Mouse (Mus musculus): ENCODE measurements at regions not wholly inside any gene's neighbourhood (a gene's known extent, or its start where the extent isn't known, plus 50 kb on each side); places are given as distances from the start of the nearest gene placed in this dataset.

GRCm38 (mm10) chr13:32481444-32482058, 143.0 kb upstream of the Gmds start:
- H3K9ac ChIP-seq (replicated peaks) = no peak overlapping the region
- no peaks in the 10 kb centered on the region for H3K9me3 ChIP-seq
- no peaks in the 10 kb centered on the region for H3K4me1 ChIP-seq
- H3K27me3 ChIP-seq = no peaks in the 10 kb centered on the region
- WGBS = 83% methylated on average over 8 of the region's 8 CpGs
- no peak for ATAC-seq (ENCODE audit: low FRiP score, low read depth)
- no peak overlapping the region for H3K4me3 ChIP-seq
- H3K36me3 ChIP-seq = no peaks in the 10 kb centered on the region
- H3K4me2 ChIP-seq (replicated peaks) = no peak overlapping the region
- no peak overlapping the region for H3K27ac ChIP-seq (replicated peaks)

- Histone ChIP-seq H3K27ac (replicated peaks) (no peak overlapping the region), H3K9me3 (no peaks in the 10 kb centered on the region), H3K27me3 (no peaks in the 10 kb centered on the region), H3K4me3 (no peak overlapping the region), H3K4me1 (no peaks in the 10 kb centered on the region), H3K36me3 (no peaks in the 10 kb centered on the region), H3K9ac (replicated peaks) (no peak overlapping the region), H3K4me2 (replicated peaks) (no peak overlapping the region)
- no peak for ATAC-seq (ENCODE audit: low FRiP score, low read depth)
- WGBS = 32% methylated on average over 4 of the region's 4 CpGs
Measured at GRCm38 (mm10) chr13:32480029-32480428, 141.5 kb upstream of the Gmds start.

- Histone ChIP-seq H3K36me3 (no peaks in the 10 kb centered on the region), H3K4me2 (replicated peaks) (no peak overlapping the region), H3K9me3 (no peaks in the 10 kb centered on the region), H3K27me3 (no peaks in the 10 kb centered on the region), H3K9ac (replicated peaks) (no peak overlapping the region), H3K4me1 (0 out of 2 replicates have a peak, but pooled peaks cover under 1% of the 10 kb centered on the region), H3K4me3 (no peak overlapping the region), H3K27ac (replicated peaks) (no peak overlapping the region)
- WGBS = 85% methylated on average over 8 of the region's 8 CpGs
- no peak for ATAC-seq (ENCODE audit: low FRiP score, low read depth)
Measured at GRCm38 (mm10) chr13:32479118-32479818, 140.7 kb upstream of the Gmds start.

GRCm38 (mm10) chr13:32465787-32466186, 127.2 kb upstream of the Gmds start:
- H3K4me2 ChIP-seq (replicated peaks) = no peak overlapping the region
- no peaks in the 10 kb centered on the region for H3K27me3 ChIP-seq
- no peak overlapping the region for H3K9ac ChIP-seq (replicated peaks)
- no peak overlapping the region for H3K27ac ChIP-seq (replicated peaks)
- H3K4me1 ChIP-seq = 0 out of 2 replicates have a peak, but pooled peaks cover 2% of the 10 kb centered on the region
- no peaks in the 10 kb centered on the region for H3K36me3 ChIP-seq
- WGBS = 46% methylated on average over 5 of the region's 5 CpGs
- no peaks in the 10 kb centered on the region for H3K9me3 ChIP-seq
- no peak for ATAC-seq (ENCODE audit: low FRiP score, low read depth)
- no peak overlapping the region for H3K4me3 ChIP-seq

- no peak overlapping the region for H3K27ac ChIP-seq (replicated peaks)
- no peak for ATAC-seq (ENCODE audit: low FRiP score, low read depth)
- 91% methylated on average over 6 of the region's 6 CpGs for WGBS
- no peaks in the 10 kb centered on the region for H3K27me3 ChIP-seq
- no peaks in the 10 kb centered on the region for H3K9me3 ChIP-seq
- 0 out of 2 replicates have a peak, but pooled peaks cover 2% of the 10 kb centered on the region for H3K4me1 ChIP-seq
- no peak overlapping the region for H3K4me2 ChIP-seq (replicated peaks)
- H3K36me3 ChIP-seq = no peaks in the 10 kb centered on the region
- H3K4me3 ChIP-seq = no peak overlapping the region
- no peak overlapping the region for H3K9ac ChIP-seq (replicated peaks)
Measured at GRCm38 (mm10) chr13:32465041-32465682, 126.6 kb upstream of the Gmds start.

- Histone ChIP-seq H3K9ac (replicated peaks) (no peak overlapping the region), H3K4me2 (replicated peaks) (no peak overlapping the region), H3K4me1 (no peaks in the 10 kb centered on the region), H3K4me3 (no peak overlapping the region), H3K36me3 (no peaks in the 10 kb centered on the region), H3K27ac (replicated peaks) (no peak overlapping the region), H3K9me3 (no peaks in the 10 kb centered on the region), H3K27me3 (no peaks in the 10 kb centered on the region)
- WGBS = 83% methylated on average over 11 of the region's 11 CpGs
- no peak for ATAC-seq (ENCODE audit: low FRiP score, low read depth)
Measured at GRCm38 (mm10) chr13:32454419-32455146, 116.0 kb upstream of the Gmds start.

GRCm38 (mm10) chr13:32449710-32450417, 111.3 kb upstream of the Gmds start:
- no peaks in the 10 kb centered on the region for H3K9me3 ChIP-seq
- ATAC-seq (ENCODE audit: low FRiP score, low read depth) = no peak
- no peak overlapping the region for H3K4me2 ChIP-seq (replicated peaks)
- H3K27ac ChIP-seq (replicated peaks) = no peak overlapping the region
- no peaks in the 10 kb centered on the region for H3K27me3 ChIP-seq
- H3K4me3 ChIP-seq = no peak overlapping the region
- no peaks in the 10 kb centered on the region for H3K36me3 ChIP-seq
- no peak overlapping the region for H3K9ac ChIP-seq (replicated peaks)
- no peaks in the 10 kb centered on the region for H3K4me1 ChIP-seq
- 79% methylated on average over 8 of the region's 8 CpGs for whole genome bisulfite sequencing

GRCm38 (mm10) chr13:32444531-32444930, 106.0 kb upstream of the Gmds start:
- 69% methylated on average over 3 of the region's 3 CpGs for WGBS
- no peak overlapping the region for H3K27ac ChIP-seq (replicated peaks)
- no peak overlapping the region for H3K4me3 ChIP-seq
- H3K9ac ChIP-seq (replicated peaks) = no peak overlapping the region
- H3K36me3 ChIP-seq = no peaks in the 10 kb centered on the region
- H3K4me1 ChIP-seq = no peaks in the 10 kb centered on the region
- H3K9me3 ChIP-seq = no peaks in the 10 kb centered on the region
- H3K4me2 ChIP-seq (replicated peaks) = no peak overlapping the region
- ATAC-seq (ENCODE audit: low FRiP score, low read depth) = no peak
- H3K27me3 ChIP-seq = no peaks in the 10 kb centered on the region

GRCm38 (mm10) chr13:32442025-32442424, 103.5 kb upstream of the Gmds start:
- no peak overlapping the region for H3K9ac ChIP-seq (replicated peaks)
- ATAC-seq (ENCODE audit: low FRiP score, low read depth) = no peak
- no peaks in the 10 kb centered on the region for H3K36me3 ChIP-seq
- 89% methylated on average over 13 of the region's 13 CpGs for WGBS
- H3K4me2 ChIP-seq (replicated peaks) = no peak overlapping the region
- no peak overlapping the region for H3K4me3 ChIP-seq
- H3K9me3 ChIP-seq = no peaks in the 10 kb centered on the region
- H3K27me3 ChIP-seq = no peaks in the 10 kb centered on the region
- no peak overlapping the region for H3K27ac ChIP-seq (replicated peaks)
- no peaks in the 10 kb centered on the region for H3K4me1 ChIP-seq

GRCm38 (mm10) chr13:32435136-32435535, 96.6 kb upstream of the Gmds start:
- no peaks in the 10 kb centered on the region for H3K36me3 ChIP-seq
- H3K9me3 ChIP-seq = no peaks in the 10 kb centered on the region
- H3K27me3 ChIP-seq = no peaks in the 10 kb centered on the region
- ATAC-seq (ENCODE audit: low FRiP score, low read depth) = no peak
- no peak overlapping the region for H3K9ac ChIP-seq (replicated peaks)
- no peaks in the 10 kb centered on the region; the same call in 1 of the 2 replicates for H3K4me1 ChIP-seq
- 82% methylated on average over 5 of the region's 5 CpGs for WGBS
- no peak overlapping the region for H3K27ac ChIP-seq (replicated peaks)
- H3K4me3 ChIP-seq = no peak overlapping the region
- H3K4me2 ChIP-seq (replicated peaks) = no peak overlapping the region

- Histone ChIP-seq H3K4me2 (replicated peaks) (no peak overlapping the region), H3K4me1 (no peaks in the 10 kb centered on the region), H3K9me3 (no peaks in the 10 kb centered on the region), H3K4me3 (no peak overlapping the region), H3K36me3 (no peaks in the 10 kb centered on the region), H3K9ac (replicated peaks) (no peak overlapping the region), H3K27me3 (no peaks in the 10 kb centered on the region), H3K27ac (replicated peaks) (no peak overlapping the region)
- ATAC-seq (ENCODE audit: low FRiP score, low read depth) = no peak
- WGBS = 71% methylated on average over 3 of the region's 3 CpGs
Measured at GRCm38 (mm10) chr13:32428482-32428881, 89.9 kb upstream of the Gmds start.
